Mouse (Mus musculus) liver, postnatal 0 days (tissue): ENCODE data around the gene Rpl21. TPM values are rescaled to one million over a fixed set of nuclear protein-coding genes. Genes with fewer than 3 reads are reported as not detected.

Source experiments
- ATAC-seq: fragments of 200-750 bp; cut with Nextera tagmentation; 2 replicates; pipeline ENCODE4 v1.8.0; 2017; ENCODE audit warnings: mild to moderate bottlenecking, moderate library complexity
- DNase-seq: peaks from one replicate; pipeline ENCODE4 v3.0.0-alpha.2; 2016
- H3K27ac ChIP-seq: fragments of 300-500 bp; sonication (generic); 2 replicates; pipeline ENCODE4 v1.5.1; 2014; ENCODE audit warnings: antibody characterized with exemption, moderate library complexity, mild to moderate bottlenecking, low read depth
- H3K27me3 ChIP-seq: fragments of 300-500 bp; sonication (generic); 2 replicates; pipeline ENCODE4 v1.6.1; 2014; ENCODE audit warnings: low read length, control low read depth, mixed read lengths; ENCODE audit not compliant: insufficient read depth
- H3K36me3 ChIP-seq: fragments of 300-500 bp; sonication (generic); replicated peaks from 2 replicates; pipeline ENCODE4 v1.6.1; 2014; ENCODE audit warnings: mild to moderate bottlenecking, control low read depth, low read length, moderate library complexity, mixed read lengths; ENCODE audit not compliant: insufficient read depth
- H3K4me1 ChIP-seq: fragments of 300-500 bp; sonication (generic); 2 replicates; pipeline ENCODE4 v1.6.1; 2014; ENCODE audit warnings: antibody characterized with exemption, mild to moderate bottlenecking, control low read depth; ENCODE audit not compliant: insufficient read depth
- H3K4me2 ChIP-seq: fragments of 300-500 bp; sonication (generic); 2 replicates; pipeline ENCODE4 v1.6.1; 2014; ENCODE audit warnings: low read depth, mild to moderate bottlenecking, low read length, moderate library complexity, mixed read lengths
- H3K4me3 ChIP-seq: fragments of 300-500 bp; sonication (generic); 2 replicates; pipeline ENCODE4 v1.5.1; 2014; ENCODE audit warnings: low read depth, low read length
- H3K9ac ChIP-seq: fragments of 300-500 bp; sonication (generic); replicated peaks from 2 replicates; pipeline ENCODE4 v1.6.1; 2014; ENCODE audit warnings: mild to moderate bottlenecking, moderate library complexity
- H3K9me3 ChIP-seq: fragments of 300-500 bp; sonication (generic); 2 replicates; pipeline ENCODE4 v1.6.1; 2016; ENCODE audit warnings: mild to moderate bottlenecking, control low read depth, low read length, mixed read lengths
- CTCF ChIP-seq: sonication (generic); IDR thresholded peaks from 2 replicates; pipeline ENCODE4 v1.5.1; 2016; ENCODE audit warnings: antibody characterized with exemption, low read depth
- EP300 ChIP-seq: IDR thresholded peaks from 2 replicates; pipeline ENCODE4 v1.6.1; 2016; ENCODE audit warnings: antibody characterized with exemption, low read depth, mild to moderate bottlenecking
- WGBS: fragments of 180-500 bp; shearing (Covaris S2); extraction: QIAGEN DNeasy Blood & Tissue Kit; methylation state at CpG from one replicate; pipeline ENCODE4 v1.1.7; 2014; ENCODE audit not compliant: insufficient replicate concordance; 5-methylcytosine and 5-hydroxymethylcytosine counted together
- polyA plus RNA-seq: library from polyadenylated mRNA; unstranded; fragments of >200 nt; fragmentation: Nextera tagmentation; extraction: Ambion mirVana; gene quantifications from 2 replicates; pipeline ENCODE4 v1.2.1, GENCODE M21; 2015

Rpl21 gene
- polyA plus RNA-seq, 1 experiment from 2014 or later = 281 TPM

DNA sequence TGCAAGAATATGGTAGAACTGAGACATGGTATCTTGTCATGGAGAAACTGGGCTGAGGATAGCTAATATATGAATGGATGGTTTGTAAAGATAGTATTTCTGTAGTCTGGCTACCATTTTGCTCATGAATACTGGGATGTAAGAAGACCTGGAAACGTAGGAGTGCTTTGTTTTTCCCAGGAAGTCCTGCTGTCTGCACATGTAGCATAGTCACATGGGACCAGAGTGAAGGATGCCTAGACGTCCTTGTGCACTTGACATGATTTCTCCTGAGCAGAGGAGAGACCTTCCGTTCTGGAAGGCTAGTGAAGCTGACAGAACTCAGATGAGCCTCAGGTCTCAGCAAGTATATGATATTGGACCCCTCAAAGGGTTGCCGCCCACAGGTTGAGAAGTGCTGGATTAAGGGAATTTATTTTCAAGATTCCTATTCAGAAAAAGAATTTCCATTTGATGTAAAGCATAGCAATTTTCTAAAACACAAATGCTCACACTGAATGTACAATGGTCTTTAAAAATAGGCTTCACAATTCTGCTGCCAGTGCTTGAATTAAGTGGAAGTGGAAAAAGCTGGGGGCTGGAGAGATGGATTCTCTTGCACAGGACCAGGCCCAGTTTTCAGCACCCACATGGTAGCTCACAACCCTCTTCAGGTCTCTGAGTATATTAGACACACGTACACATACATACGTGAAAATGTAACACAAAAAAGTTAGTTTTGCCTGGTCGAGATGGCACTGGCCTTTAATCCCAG, 5.5 kb downstream of the Rpl21 start:
- 68% methylated on average over 7 of the region's 7 CpGs for WGBS
- Histone ChIP-seq H3K9me3 (no peaks in the 10 kb centered on the region), H3K4me3 (no peak overlapping the region), H3K4me2 (no peak overlapping the region), H3K9ac (no peak overlapping the region), H3K4me1 (peaks cover 14% of the 10 kb centered on the region), H3K27ac (no peak overlapping the region), H3K36me3 (peaks cover 46% of the 10 kb centered on the region), H3K27me3 (no peaks in the 10 kb centered on the region)
- TF ChIP-seq CTCF = no peak
- TF ChIP-seq EP300 = no peak
- DNase-seq (no peak), ATAC-seq (no peak)

DNA sequence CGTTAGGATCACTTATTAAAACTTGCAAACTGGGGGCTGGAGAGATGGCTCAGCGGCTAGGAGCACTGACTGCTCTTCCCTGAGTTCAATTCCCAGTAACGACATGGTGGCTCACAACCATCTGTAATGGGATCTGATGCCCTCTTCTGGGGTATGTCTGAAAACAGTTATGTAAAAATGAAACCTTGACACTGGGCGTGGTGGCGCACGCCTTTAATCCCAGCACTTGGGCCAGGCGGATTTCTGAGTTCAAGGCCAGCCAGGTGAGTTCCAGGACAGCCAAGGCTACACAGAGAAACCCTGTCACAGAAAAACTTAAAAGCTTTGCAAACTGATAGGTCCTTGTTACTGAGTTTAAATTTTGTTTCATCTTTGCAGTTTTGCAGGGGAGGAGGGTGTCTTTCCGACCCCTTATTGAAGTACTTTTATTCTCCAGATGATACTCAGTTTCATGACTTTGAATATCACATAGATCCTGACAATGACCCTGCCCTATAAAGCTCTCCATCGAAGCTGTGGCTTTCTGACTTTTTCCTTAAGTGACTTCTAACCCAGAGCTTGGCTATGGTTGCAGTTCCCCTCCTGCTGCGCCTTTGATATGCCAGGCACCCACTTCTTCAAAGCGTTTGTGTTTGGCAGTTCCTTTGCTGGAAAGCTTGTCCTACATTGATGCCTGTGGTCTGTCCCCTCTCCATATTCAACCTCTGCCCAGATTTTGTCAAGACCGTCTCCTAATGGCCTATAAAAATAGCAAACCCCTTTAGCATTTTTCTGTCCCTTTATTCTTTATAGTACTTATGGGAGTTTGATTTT, 6.4 kb downstream of the Rpl21 start:
- Histone ChIP-seq H3K9ac (no peak overlapping the region), H3K4me2 (no peak overlapping the region), H3K9me3 (no peaks in the 10 kb centered on the region), H3K27ac (no peak overlapping the region), H3K36me3 (peaks cover 46% of the 10 kb centered on the region), H3K27me3 (0 out of 2 replicates have a peak, but pooled peaks cover 4% of the 10 kb centered on the region), H3K4me1 (peaks cover 13% of the 10 kb centered on the region), H3K4me3 (no peak overlapping the region)
- DNase-seq = no peak
- WGBS = 54% methylated on average over 12 of the region's 12 CpGs
- ATAC-seq = no peak
- TF ChIP-seq EP300 (no peak), CTCF (0 out of 2 replicates have a peak, but pooled peaks have one; percentile 8)

DNA sequence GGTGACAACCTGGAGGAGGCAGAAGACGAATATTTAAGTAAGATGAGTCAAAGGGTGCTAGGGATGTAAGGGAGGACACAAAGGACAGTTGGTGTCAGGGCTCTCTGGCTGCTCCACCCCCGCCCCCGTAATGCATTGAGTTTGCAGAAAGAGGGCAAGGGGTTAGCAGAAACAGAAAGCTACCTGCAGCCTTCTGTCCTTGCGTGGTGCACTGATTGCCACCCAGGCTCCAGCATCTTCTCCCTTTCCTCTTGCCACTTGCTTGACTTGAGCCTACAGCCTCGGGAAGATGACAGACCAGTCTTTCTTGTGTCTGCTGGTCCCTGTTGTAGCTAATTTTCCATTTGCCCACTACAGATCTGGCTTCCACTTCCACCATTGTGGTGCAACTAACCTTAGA, 7.1 kb downstream of the Rpl21 start:
- TF ChIP-seq CTCF (no peak), EP300 (no peak)
- ATAC-seq (no peak), DNase-seq (no peak)
- no peak overlapping the region for H3K9ac ChIP-seq
- WGBS = 60% methylated on average over 5 of the region's 5 CpGs
- no peak overlapping the region for H3K27ac ChIP-seq
- no peak overlapping the region for H3K4me2 ChIP-seq
- no peaks in the 10 kb centered on the region for H3K9me3 ChIP-seq
- H3K4me1 ChIP-seq = peaks cover 6% of the 10 kb centered on the region
- H3K4me3 ChIP-seq = no peak overlapping the region
- peaks cover 38% of the 10 kb centered on the region for H3K36me3 ChIP-seq
- peaks cover 7% of the 10 kb centered on the region for H3K27me3 ChIP-seq

DNA sequence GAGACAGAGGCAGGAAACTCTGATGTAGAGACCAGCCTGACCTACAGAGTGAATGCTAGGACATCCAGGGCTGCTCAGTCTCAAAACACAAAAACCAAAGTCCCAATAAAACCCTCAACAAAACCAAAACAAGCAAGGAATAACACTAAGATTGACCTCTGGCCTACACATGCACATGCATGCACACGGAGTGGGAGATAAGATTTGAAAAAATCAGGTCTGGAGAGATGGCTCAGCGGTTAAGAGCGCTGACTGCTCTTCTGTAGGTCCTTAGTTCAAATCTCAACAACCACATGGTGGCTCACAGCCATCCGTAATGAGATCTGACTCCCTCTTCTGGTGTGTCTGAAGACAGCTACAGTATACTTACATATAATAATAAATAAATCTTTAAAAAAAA, 7.7 kb downstream of the Rpl21 start:
- Histone ChIP-seq H3K9me3 (no peaks in the 10 kb centered on the region), H3K27ac (no peak overlapping the region), H3K9ac (no peak overlapping the region), H3K4me1 (peaks cover 8% of the 10 kb centered on the region), H3K4me2 (no peak overlapping the region), H3K4me3 (no peak overlapping the region), H3K36me3 (peaks cover 32% of the 10 kb centered on the region), H3K27me3 (peaks cover 14% of the 10 kb centered on the region)
- 61% methylated on average over 4 of the region's 4 CpGs for WGBS
- TF ChIP-seq EP300 (no peak), CTCF (no peak)
- ATAC-seq (no peak), DNase-seq (no peak)

DNA sequence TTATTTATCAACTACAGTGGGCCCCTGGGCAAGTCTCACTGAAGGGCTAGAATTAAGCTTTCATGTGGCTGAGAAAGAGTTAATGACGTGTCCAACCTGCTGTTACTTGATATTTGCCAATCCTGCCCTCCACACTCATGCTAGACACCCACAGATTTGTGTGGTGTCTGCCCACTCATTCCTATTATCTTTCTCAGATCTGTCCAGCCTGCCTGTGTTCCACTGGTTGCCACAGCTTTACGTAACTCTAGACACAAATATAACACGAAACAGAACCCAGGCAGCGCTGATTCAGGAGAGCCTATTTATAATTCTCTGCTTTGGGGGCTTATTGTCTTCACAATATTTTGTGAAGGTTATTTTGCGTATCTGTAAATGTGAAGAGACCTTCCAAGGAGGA, 8.6 kb downstream of the Rpl21 start:
- TF ChIP-seq EP300 (no peak), CTCF (no peak)
- WGBS = 74% methylated on average over 5 of the region's 5 CpGs
- no peak for ATAC-seq
- Histone ChIP-seq H3K4me1 (peaks cover 12% of the 10 kb centered on the region), H3K27ac (no peak overlapping the region), H3K27me3 (peaks cover 23% of the 10 kb centered on the region), H3K9me3 (no peaks in the 10 kb centered on the region), H3K36me3 (peaks cover 23% of the 10 kb centered on the region), H3K9ac (no peak overlapping the region), H3K4me2 (no peak overlapping the region), H3K4me3 (no peak overlapping the region)
- DNase-seq = no peak

DNA sequence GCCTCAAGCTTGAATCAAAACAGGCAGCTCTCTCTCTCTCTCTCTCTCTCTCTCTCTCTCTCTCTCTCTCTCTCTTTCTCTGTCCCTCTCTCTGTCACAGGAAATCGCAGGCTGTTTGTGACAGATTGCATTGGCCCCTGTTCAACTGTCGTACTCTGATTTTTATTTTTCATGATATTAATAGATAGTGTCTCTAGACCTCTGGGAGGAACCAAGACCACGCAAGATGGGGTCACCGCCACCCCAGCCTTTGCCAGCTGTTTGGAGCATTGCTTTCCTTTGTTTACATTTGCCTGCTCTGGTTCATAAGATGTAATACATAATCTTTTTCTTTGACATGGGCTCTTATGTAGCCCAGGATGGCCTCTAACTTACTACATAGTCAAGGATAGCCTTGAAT, 9.3 kb downstream of the Rpl21 start:
- TF ChIP-seq EP300 (no peak), CTCF (no peak)
- Histone ChIP-seq H3K27ac (no peak overlapping the region), H3K4me3 (no peak overlapping the region), H3K36me3 (peaks cover 17% of the 10 kb centered on the region), H3K9ac (no peak overlapping the region), H3K27me3 (peaks cover 25% of the 10 kb centered on the region), H3K9me3 (no peaks in the 10 kb centered on the region), H3K4me2 (no peak overlapping the region), H3K4me1 (peaks cover 12% of the 10 kb centered on the region)
- 77% methylated on average over 4 of the region's 4 CpGs for WGBS
- ATAC-seq (no peak), DNase-seq (no peak)
